Mouse (Mus musculus) mouse embryonic stem cell (cell line): ENCODE measurements around the gene Rimkla.

Source experiments
- in situ Hi-C, 2 experiments: fragments of 300-500 bp; cut with MboI; formaldehyde crosslinking; loops; 1 replicate in 1 of 2; 3 replicates in 1 of 2; pipeline ENCODE4 v1.14.3; 2019 to 2020; ENCODE audit warnings: low sequenced_read_pairs in 2 of 2, low pct_unique_long_range_greater_than_20kb in 1 of 2, mixed read lengths in 1 of 2; ENCODE audit not compliant: unreplicated experiment in 1 of 2

The Rimkla gene

GRCm38 (mm10) chr4:119483051-119483450 is 9.4 kb downstream of the Rimkla start:
- in situ Hi-C loops: no loop called here

- in situ Hi-C loops: no loop called here
These were observed 19.3 kb downstream of the Rimkla start for GRCm38 (mm10) chr4:119473150-119473549.

GRCm38 (mm10) chr4:119472545-119472944 is 19.9 kb downstream of the Rimkla start:
- in situ Hi-C loops: no loop called here

- in situ Hi-C loops: no loop called here
These were observed 24.6 kb downstream of the Rimkla start for GRCm38 (mm10) chr4:119467720-119468380.

GRCm38 (mm10) chr4:119465841-119466240 is 26.6 kb downstream of the Rimkla start:
- in situ Hi-C loops: no loop called here

DNA sequence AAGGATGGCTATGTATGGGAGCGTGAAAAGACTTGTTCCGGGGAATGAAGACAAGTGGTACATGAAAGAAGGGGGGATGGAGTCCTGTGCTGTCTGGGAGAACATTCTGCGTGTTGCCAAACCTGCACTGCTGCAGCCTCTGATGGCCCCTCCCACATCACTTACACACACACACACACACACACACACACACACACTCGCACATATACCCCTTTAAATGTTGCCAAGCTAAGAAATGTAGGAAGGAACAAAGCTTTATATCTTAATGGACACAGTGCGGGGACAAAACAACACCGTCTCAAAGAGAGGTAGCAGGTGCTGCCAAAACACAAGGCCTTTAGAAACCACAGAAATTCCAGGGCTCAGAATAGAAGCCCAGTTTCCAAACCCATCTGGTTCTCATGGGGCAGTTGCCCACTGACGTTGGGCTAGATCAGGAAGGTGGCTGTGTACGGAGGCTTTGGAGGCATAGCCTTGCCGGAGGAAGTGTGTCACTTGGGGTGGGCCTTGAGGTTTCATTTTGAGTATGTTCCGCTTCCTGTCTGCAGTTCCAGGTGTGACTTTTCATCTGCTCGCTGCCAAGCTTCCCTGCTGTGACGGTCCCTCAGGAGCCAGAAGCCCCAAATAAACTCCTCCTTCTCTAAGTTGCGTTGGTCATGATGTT is 28.5 kb downstream of the Rimkla start:
- in situ Hi-C loops: no loop called here

- in situ Hi-C loops: no loop called here
These were observed 29.3 kb downstream of the Rimkla start for GRCm38 (mm10) chr4:119462858-119463755.

- in situ Hi-C loops: no loop called here
These were observed 30.0 kb downstream of the Rimkla start for GRCm38 (mm10) chr4:119462457-119462856.

- in situ Hi-C loops: no loop called here
These were observed 31.7 kb downstream of the Rimkla start for GRCm38 (mm10) chr4:119460728-119461141.

- in situ Hi-C loops: no loop called here
These were observed 32.1 kb downstream of the Rimkla start for GRCm38 (mm10) chr4:119460296-119460695.

DNA sequence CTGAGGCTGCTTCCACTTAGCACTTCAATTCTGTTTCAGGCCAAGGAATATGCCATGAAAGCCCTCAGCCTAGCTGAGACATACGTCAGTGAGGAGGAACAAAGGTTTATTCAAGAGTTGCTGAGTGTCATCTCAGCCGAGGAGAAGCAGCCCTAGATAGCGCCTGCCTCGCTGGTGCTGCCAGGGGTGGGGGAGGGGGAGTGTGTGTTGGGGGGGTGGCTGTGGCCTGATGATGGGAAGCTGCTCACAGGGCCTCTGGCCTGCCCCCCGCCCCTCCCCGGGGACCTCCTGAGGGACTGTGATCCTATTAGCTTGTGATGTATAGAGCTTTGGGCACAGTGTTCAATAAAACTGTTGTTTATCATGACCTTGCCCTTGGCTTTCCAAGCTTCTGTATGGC is 38.9 kb downstream of the Rimkla start:
- in situ Hi-C loops: loop anchor here in 1 of 2 experiments (10.0 kb wide), 1 partner anchor 221 kb away; no protein-coding TSS in a partner anchor

DNA sequence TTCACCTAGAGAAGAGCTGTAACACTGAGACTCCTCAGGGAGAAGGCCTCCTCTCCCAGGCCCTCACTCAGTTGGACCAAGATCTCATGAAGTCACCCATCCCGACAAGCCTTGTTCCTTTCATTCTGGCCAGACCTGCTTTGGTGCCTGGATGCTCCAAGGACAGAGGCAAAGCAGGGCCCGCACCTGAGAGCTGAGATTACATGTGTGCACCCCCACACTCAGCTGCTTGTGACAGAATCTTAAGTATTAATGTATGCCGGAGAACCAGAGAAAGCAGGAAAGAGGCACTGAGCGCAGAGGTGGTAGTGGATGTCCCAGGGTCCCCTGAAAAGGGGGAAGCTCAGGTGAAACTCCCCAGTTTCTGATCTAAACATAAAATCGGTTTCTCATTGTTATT is 39.3 kb downstream of the Rimkla start:
- in situ Hi-C loops: loop anchor here in 1 of 2 experiments (10.0 kb wide), 1 partner anchor 222 kb away; no protein-coding TSS in a partner anchor

DNA sequence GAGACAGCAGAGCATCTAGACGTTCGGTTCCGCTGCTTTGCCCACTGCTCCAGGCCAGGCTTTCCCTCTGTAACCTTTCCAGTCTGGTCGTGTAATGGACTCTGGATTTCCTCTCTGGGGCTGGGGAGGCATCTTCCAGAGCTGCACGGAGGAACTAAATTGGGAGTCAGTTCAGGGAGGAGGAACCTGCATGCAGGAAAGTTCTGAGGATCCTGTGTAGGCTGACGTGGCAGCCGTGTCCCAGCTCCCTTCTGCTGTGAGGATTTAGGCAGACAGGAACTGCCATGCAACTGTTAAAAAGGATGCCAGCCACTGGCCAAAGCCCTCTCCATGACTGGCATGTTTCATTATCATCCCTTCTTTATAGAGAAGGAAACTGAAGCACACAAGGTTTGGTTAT is 42.0 kb downstream of the Rimkla start:
- in situ Hi-C loops: loop anchor here in 1 of 2 experiments (10.0 kb wide), 1 partner anchor 224 kb away; no protein-coding TSS in a partner anchor

DNA sequence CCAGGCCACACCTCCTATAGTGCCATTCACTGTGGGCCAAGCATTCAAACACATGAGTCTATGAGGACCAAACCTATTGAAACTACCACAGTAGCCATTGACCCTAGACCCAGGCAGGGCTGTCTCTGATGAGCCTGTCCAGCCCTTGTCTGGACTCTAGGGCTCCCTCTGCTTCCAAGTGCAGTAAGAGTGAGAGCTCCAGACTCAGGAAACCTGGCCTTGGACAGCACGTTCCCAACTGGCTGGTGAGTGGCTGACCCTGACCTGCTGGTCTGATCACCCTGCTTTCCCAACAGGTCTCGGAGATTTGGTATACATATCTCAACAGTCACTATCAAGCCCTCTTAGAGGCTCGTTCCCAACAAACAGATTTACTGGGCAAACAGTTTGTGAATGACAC is 44.6 kb downstream of the Rimkla start:
- in situ Hi-C loops: no loop called here

DNA sequence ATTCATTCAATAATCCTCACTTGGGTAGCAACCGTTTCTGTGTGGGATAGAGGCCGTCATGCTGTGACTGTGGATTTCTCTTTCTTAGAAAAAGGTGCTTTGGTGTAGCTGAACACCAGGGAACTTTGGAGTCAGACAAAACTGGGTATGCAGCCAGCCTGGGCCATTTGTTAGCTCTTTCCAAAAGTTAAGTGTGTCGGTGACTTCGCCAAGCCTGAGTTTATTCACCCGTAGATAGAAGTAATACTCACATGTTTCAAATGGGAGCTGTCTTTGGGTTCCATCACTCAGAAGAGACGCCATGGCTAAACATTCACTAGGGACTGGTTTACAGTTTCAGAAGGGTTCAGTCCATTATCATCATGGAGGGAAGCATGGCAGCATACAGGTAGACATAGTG is 45.2 kb downstream of the Rimkla start:
- in situ Hi-C loops: no loop called here

GRCm38 (mm10) chr4:119442539-119442938 is 49.9 kb downstream of the Rimkla start:
- in situ Hi-C loops: no loop called here

DNA sequence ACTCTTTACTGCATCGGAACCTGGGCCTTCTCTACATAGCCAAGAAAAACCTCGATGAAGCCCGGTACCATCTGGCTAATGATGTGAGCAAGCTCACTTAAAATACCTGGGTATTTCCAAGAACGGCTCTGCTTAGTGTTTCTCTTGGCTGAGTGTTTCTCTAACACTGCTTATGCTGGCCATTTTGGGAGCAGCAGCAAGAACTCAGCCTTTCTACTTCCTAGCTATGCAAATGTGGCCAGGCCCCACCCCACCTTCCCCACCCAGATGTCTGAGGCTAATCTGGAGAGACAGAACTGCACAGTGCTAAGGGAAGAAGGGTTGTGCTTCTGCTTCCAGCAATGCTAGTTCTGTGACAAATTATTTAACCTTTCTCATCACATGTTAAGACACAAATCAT is 50.6 kb downstream of the Rimkla start:
- in situ Hi-C loops: no loop called here

GRCm38 (mm10) chr4:119437936-119438335 is 54.5 kb downstream of the Rimkla start:
- in situ Hi-C loops: loop anchor here in 1 of 2 experiments (10.0 kb wide), 1 partner anchor 227 kb away; no protein-coding TSS in a partner anchor

DNA sequence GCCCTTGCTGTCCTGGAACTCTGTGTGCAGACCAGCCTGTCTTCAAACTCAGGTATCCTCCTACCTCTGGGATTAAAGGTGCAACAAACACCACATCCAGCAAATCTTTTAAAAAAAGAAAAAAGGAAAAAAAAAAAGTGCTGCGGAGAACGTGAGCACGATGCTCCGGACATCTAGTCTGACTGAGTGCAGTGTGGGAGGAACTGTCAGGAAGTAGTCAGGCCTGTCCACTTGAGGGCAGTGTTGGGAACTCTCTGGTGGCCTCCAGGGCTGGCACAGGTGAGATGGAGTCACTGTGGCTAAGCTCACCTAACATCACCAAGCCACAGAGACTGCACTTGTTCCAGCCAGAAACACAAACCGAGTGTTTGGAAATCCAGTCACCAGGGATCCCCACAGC is 61.8 kb downstream of the Rimkla start:
- in situ Hi-C loops: loop anchor here in 1 of 2 experiments (10.0 kb wide), 1 partner anchor 234 kb away; no protein-coding TSS in a partner anchor
